Mouse (Mus musculus) stomach, embryonic 15.5 days (tissue): ENCODE measurements around the gene Dynlt1b. TPM values are rescaled to one million over a fixed set of nuclear protein-coding genes. Genes with fewer than 3 reads are reported as not detected.
"Not testable (repeated sequence)": the region's sequence is repeated elsewhere in the genome, so short reads cannot be mapped to it uniquely, and the experiment has no call there.

Experiments used
- ATAC-seq: fragments of 200-750 bp; cut with Nextera tagmentation; 2 replicates; pipeline ENCODE4 v1.8.0; 2017; ENCODE audit warnings: low read depth, moderate number of reproducible peaks, moderate TSS enrichment; ENCODE audit not compliant: insufficient read depth, low FRiP score
- H3K27ac ChIP-seq: fragments of 300-500 bp; sonication (generic); 2 replicates; pipeline ENCODE4 v1.5.1; 2015; ENCODE audit warnings: mild to moderate bottlenecking, inconsistent platforms
- H3K27me3 ChIP-seq: fragments of 300-500 bp; sonication (generic); replicated peaks from 2 replicates; pipeline ENCODE4 v1.6.1; 2015; ENCODE audit warnings: inconsistent platforms
- H3K36me3 ChIP-seq: fragments of 300-500 bp; sonication (generic); 2 replicates; pipeline ENCODE4 v1.6.1; 2015; ENCODE audit warnings: inconsistent platforms
- H3K4me1 ChIP-seq: fragments of 300-500 bp; sonication (generic); 2 replicates; pipeline ENCODE4 v1.6.1; 2015; ENCODE audit warnings: inconsistent platforms
- H3K4me2 ChIP-seq: fragments of 300-500 bp; sonication (generic); 2 replicates; pipeline ENCODE4 v1.6.1; 2015; ENCODE audit warnings: mild to moderate bottlenecking, inconsistent platforms
- H3K4me3 ChIP-seq: fragments of 300-500 bp; sonication (generic); replicated peaks from 2 replicates; pipeline ENCODE4 v1.5.1; 2015; ENCODE audit warnings: inconsistent platforms
- H3K9ac ChIP-seq: fragments of 300-500 bp; sonication (generic); 2 replicates; pipeline ENCODE4 v1.6.1; 2015; ENCODE audit warnings: inconsistent platforms
- H3K9me3 ChIP-seq: fragments of 300-500 bp; sonication (generic); 2 replicates; pipeline ENCODE4 v1.6.1; 2016; ENCODE audit warnings: inconsistent platforms
- WGBS: fragments of 180-500 bp; shearing (Covaris S2); methylation state at CpG from one replicate; pipeline ENCODE4 v1.1.7; 2015; 5-methylcytosine and 5-hydroxymethylcytosine counted together
- polyA plus RNA-seq: library from polyadenylated mRNA; unstranded; fragments of >200 nt; fragmentation: Nextera tagmentation; extraction: Ambion mirVana; gene quantifications from 2 replicates; pipeline ENCODE4 v1.2.1, GENCODE M21; 2015

Dynlt1b gene
- polyA plus RNA-seq, 1 experiment from 2014 or later = 461 TPM

DNA sequence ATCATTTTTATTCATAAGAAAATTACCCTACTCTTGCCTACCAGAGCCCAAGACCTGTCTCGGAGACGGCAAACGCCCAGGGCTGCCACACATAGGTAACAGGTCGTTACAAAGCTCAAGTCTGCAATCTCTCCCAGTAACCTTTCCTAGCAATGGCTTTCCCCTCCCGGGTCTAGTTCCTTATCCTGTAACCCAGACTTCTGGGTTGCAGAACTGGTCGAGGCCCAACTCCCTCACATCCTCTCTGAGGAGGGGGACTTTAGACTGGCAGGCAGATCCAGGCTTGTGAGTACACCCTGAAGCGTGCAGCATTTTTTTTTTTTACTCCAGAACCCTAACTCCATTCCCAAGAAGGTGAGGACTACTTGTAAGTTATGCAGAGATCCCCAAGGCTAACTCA lies 46.0 kb downstream of the Dynlt1b start:
- not testable (repeated sequence) for ATAC-seq

GRCm38 (mm10) chr17:6476495-6476947 lies 46.6 kb downstream of the Dynlt1b start:
- H3K9ac ChIP-seq = peak overlapping the region; percentile 92
- peak overlapping the region; percentile 77 for H3K4me2 ChIP-seq
- H3K4me3 ChIP-seq = peak overlapping the region; percentile 61
- not testable (repeated sequence) for H3K27me3 ChIP-seq, H3K9me3 ChIP-seq, H3K4me1 ChIP-seq, H3K36me3 ChIP-seq
- H3K27ac ChIP-seq = peak overlapping the region; percentile 8
- ATAC-seq = peak; percentile 41
- WGBS = under 1% methylated on average over 45 of the region's 45 CpGs

More for the DNA sequence above, 46.0 kb downstream of the Dynlt1b start:
- H3K27ac ChIP-seq, H3K9me3 ChIP-seq, H3K4me1 ChIP-seq, H3K36me3 ChIP-seq, H3K9ac ChIP-seq, H3K27me3 ChIP-seq: not testable (repeated sequence)
- WGBS = 53% methylated on average over 7 of the region's 7 CpGs
- H3K4me2 ChIP-seq = peak overlapping the region; percentile 77
- H3K4me3 ChIP-seq = peak overlapping the region; percentile 61

DNA sequence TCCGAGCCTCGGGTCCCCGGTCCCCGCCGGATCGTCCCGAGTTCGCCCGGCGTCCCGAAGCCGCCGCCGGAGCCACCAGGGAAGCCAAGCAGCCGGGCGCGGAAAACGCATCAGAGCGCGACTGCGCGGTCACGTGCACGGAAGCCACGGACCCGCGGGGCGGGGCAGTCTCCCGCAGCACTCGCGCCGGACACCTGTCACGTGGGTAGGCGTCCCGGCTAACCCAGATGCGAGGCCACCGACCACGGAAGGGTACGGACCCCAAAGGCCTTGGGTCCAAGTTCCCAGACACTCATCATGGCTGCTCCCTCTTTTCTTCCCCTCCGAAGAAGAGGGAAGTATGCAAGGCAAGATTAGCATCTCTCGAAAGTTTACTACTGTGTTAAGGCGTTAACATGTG lies 47.1 kb downstream of the Dynlt1b start:
- not testable (repeated sequence) for H3K36me3 ChIP-seq, H3K27me3 ChIP-seq, H3K4me1 ChIP-seq, H3K9me3 ChIP-seq
- under 1% methylated on average over 41 of the region's 42 CpGs for WGBS
- Histone ChIP-seq H3K27ac (peak overlapping the region; percentile 8), H3K4me2 (peak overlapping the region; percentile 77), H3K9ac (peak overlapping the region; percentile 92), H3K4me3 (peak overlapping the region; percentile 61)
- ATAC-seq = peak; percentile 70

GRCm38 (mm10) chr17:6480855-6481589 lies 51.1 kb downstream of the Dynlt1b start:
- H3K4me2 ChIP-seq, H3K9me3 ChIP-seq, H3K4me1 ChIP-seq, H3K4me3 ChIP-seq, ATAC-seq, H3K27ac ChIP-seq, H3K27me3 ChIP-seq, H3K36me3 ChIP-seq, H3K9ac ChIP-seq: not testable (repeated sequence)
- WGBS = 44% methylated on average over 5 of the region's 7 CpGs

- WGBS = 82% methylated on average over 12 of the region's 12 CpGs
- H3K27ac ChIP-seq, H3K4me2 ChIP-seq, H3K9me3 ChIP-seq, H3K9ac ChIP-seq, H3K4me3 ChIP-seq, H3K4me1 ChIP-seq, H3K27me3 ChIP-seq, ATAC-seq, H3K36me3 ChIP-seq: not testable (repeated sequence)
Observed at GRCm38 (mm10) chr17:6481590-6481963, 51.7 kb downstream of the Dynlt1b start.

DNA sequence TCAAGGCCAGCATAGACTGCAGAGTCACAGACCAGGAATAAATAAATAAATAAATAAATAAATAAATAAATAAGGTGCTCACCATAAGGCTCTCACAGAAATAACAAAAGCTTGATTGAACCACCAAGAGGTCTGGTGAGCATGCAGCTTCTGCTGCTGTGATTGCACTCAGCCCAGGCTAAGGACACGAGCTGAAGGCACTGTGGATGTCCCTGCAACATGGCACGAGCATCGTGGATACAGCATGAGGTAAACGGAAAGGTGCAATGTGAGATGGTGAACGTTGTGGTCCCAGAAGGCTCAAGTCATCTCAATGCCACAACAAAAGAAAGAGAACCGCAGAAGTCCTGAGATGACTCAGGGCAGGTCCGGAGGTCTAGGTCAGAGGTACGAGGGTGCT lies 52.3 kb downstream of the Dynlt1b start:
- WGBS = 84% methylated on average over 8 of the region's 8 CpGs
- ATAC-seq = not testable (repeated sequence)

More for the DNA sequence above, 52.3 kb downstream of the Dynlt1b start:
- not testable (repeated sequence) for H3K4me1 ChIP-seq, H3K36me3 ChIP-seq, H3K9me3 ChIP-seq, H3K27me3 ChIP-seq, H3K4me3 ChIP-seq, H3K27ac ChIP-seq, H3K4me2 ChIP-seq, H3K9ac ChIP-seq

Other genes with a start within 250 kb of the Dynlt1b start
- gene Tmem181a, start 173.3 kb upstream of the Dynlt1b start, polyA plus RNA-seq = 20.7 and 22.3 TPM in 2 replicates
- gene Dynlt1a, start 112.6 kb upstream of the Dynlt1b start, polyA plus RNA-seq = 13.6 and 16.0 TPM in 2 replicates
- 42.7 and 44.3 TPM in 2 replicates for gene Dynlt1c, start 171.6 kb downstream of the Dynlt1b start, polyA plus RNA-seq
- gene Dynlt1f, start 225.8 kb downstream of the Dynlt1b start, polyA plus RNA-seq = 226 and 249 TPM in 2 replicates
- 0.79 and 1.1 TPM in 2 replicates for gene Sytl3, start 229.0 kb downstream of the Dynlt1b start, polyA plus RNA-seq